In the genomic region with DNA sequence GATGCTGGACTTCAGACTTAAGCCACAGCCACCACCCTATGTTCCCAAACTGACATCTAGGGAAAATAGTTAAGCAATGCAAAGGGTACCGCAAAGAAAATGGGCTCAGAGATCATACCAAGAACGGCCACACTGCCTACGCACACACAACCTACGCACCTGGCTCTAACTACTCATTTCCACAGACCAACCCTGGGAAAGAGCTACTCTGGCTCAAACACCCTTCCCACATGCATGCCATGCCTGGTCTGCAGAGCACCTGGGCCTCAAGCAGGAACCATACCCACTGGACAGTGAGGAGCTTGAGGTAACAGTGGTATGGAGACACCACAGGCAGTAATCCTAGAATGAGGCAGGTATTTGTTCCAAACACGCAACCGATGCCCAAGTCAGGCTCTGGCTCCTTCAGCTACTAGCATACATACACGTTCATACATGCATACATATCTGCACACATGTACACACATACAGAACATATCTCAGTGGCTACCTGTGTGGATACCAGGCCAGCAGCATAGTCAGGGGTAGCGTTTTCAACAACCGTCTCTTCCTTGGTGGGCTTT, we compare ENCODE assay signal across 27 mouse cellular contexts. TPM values are rescaled to one million over a fixed set of nuclear protein-coding genes. Genes with fewer than 3 reads are reported as not detected.
A peak's percentile ranks its signal among the peaks of the same experiment; 100 is the strongest.
DNase-seq lines count a peak whose midpoint lies in the region; ATAC-seq and TF ChIP-seq lines count a peak whose summit lies in the region.
"Had no signal": no experiment of that assay in that cellular context is flagged by ENCODE, and none has a peak within 500 bp of the region (broad histone marks: within the 10 kb centered on the region; RNA-seq: fewer than 3 reads in every experiment).

No protein-coding gene starts in this region.

- no peak for TF ChIP-seq CTCF in MEL (IDR thresholded peaks at IDR 0.05 in 2 of 3, conservative IDR thresholded peaks at IDR 0.05 in 1 of 3; ENCODE audit: control insufficient read depth in 1 of 3, insufficient read depth in 1 of 3, low read depth in 2 of 3, low read length in 3 of 3, poor library complexity in 1 of 3, severe bottlenecking in 1 of 3)

- intact Hi-C loops in heart, postnatal 10 days (cut with DNase I) = no loop called here

- H3K4me2 ChIP-seq in forebrain, embryonic 11.5 days (ENCODE audit: low read depth, low read length, severe bottlenecking) = no peak overlapping the region
- no peak overlapping the region for H3K4me2 ChIP-seq in forebrain, embryonic 13.5 days
- H3K4me2 ChIP-seq in midbrain, embryonic 11.5 days = no peak overlapping the region
- H3K4me2 ChIP-seq in midbrain, embryonic 16.5 days (ENCODE audit: low read length) = no peak overlapping the region
- H3K4me2 ChIP-seq: embryonic facial prominence, embryonic 12.5 days; embryonic facial prominence, embryonic 15.5 days; forebrain, embryonic 12.5 days; heart, embryonic 11.5 days; heart, embryonic 15.5 days; hindbrain, embryonic 12.5 days had no signal

- H3K4me3 ChIP-seq in forebrain, embryonic 11.5 days (ENCODE audit: low read depth, low read length) = no peak overlapping the region
- H3K4me3 ChIP-seq in forebrain, embryonic 13.5 days = no peak overlapping the region
- no peak overlapping the region for H3K4me3 ChIP-seq in heart, embryonic 10.5 days
- H3K4me3 ChIP-seq in midbrain, embryonic 11.5 days (ENCODE audit: low read depth, low read length) = no peak overlapping the region
- H3K4me3 ChIP-seq in midbrain, embryonic 16.5 days (ENCODE audit: low read depth, low read length) = no peak overlapping the region
- no peak overlapping the region for H3K4me3 ChIP-seq in MEL (ENCODE audit: control insufficient read depth in 1 of 2, insufficient read depth in 1 of 2, low read depth in 2 of 2, low read length in 2 of 2)
- H3K4me3 ChIP-seq: embryonic facial prominence, embryonic 12.5 days; embryonic facial prominence, embryonic 15.5 days; forebrain, embryonic 12.5 days; heart, adult 2 months; heart, embryonic 15.5 days; hindbrain, embryonic 12.5 days had no signal

- no peak overlapping the region for H3K9ac ChIP-seq in forebrain, embryonic 11.5 days (ENCODE audit: low read length)
- H3K9ac ChIP-seq in forebrain, embryonic 13.5 days = no peak overlapping the region
- H3K9ac ChIP-seq in midbrain, embryonic 11.5 days (ENCODE audit: low read length) = no peak overlapping the region
- no peak overlapping the region for H3K9ac ChIP-seq in midbrain, embryonic 16.5 days (ENCODE audit: low read depth, low read length)
- H3K9ac ChIP-seq in MEL (ENCODE audit: control insufficient read depth, low read depth, low read length, poor library complexity, severe bottlenecking) = no peak overlapping the region
- H3K9ac ChIP-seq: embryonic facial prominence, embryonic 12.5 days; embryonic facial prominence, embryonic 15.5 days; forebrain, embryonic 12.5 days; heart, embryonic 15.5 days; hindbrain, embryonic 12.5 days had no signal

- H3K9me3 ChIP-seq in forebrain, embryonic 11.5 days (ENCODE audit: control insufficient read depth, low read length) = no peaks in the 10 kb centered on the region
- H3K9me3 ChIP-seq in forebrain, embryonic 13.5 days (replicated peaks) = no peaks in the 10 kb centered on the region
- H3K9me3 ChIP-seq in heart, embryonic 10.5 days = no peaks in the 10 kb centered on the region
- no peaks in the 10 kb centered on the region for H3K9me3 ChIP-seq in midbrain, embryonic 11.5 days (ENCODE audit: control insufficient read depth, low read length)
- H3K9me3 ChIP-seq in midbrain, embryonic 16.5 days (replicated peaks; ENCODE audit: control insufficient read depth, low read length, poor library complexity, severe bottlenecking) = no peaks in the 10 kb centered on the region
- no peaks in the 10 kb centered on the region for H3K9me3 ChIP-seq in MEL (replicated peaks; ENCODE audit: insufficient read depth, low read length)
- H3K9me3 ChIP-seq: embryonic facial prominence, embryonic 12.5 days; embryonic facial prominence, embryonic 15.5 days; forebrain, embryonic 12.5 days; heart, embryonic 15.5 days; hindbrain, embryonic 12.5 days had no signal

- H3K36me3 ChIP-seq in forebrain, embryonic 11.5 days (ENCODE audit: control insufficient read depth, insufficient read depth, low read length) = peaks cover 19% of the 10 kb centered on the region
- peaks cover 71% of the 10 kb centered on the region for H3K36me3 ChIP-seq in forebrain, embryonic 13.5 days (ENCODE audit: poor library complexity, severe bottlenecking)
- peaks cover 78% of the 10 kb centered on the region for H3K36me3 ChIP-seq in heart, embryonic 10.5 days
- peaks cover 36% of the 10 kb centered on the region for H3K36me3 ChIP-seq in midbrain, embryonic 11.5 days (ENCODE audit: control insufficient read depth, insufficient read depth, low read length)
- H3K36me3 ChIP-seq in midbrain, embryonic 16.5 days (ENCODE audit: control insufficient read depth, insufficient read depth, low read length) = peaks cover 43% of the 10 kb centered on the region
- peaks cover 0 to 37% of the 10 kb centered on the region in 2 experiments; a peak in 2 of 4 replicates for H3K36me3 ChIP-seq in MEL (ENCODE audit: control insufficient read depth in 1 of 2, insufficient read depth in 2 of 2, low read length in 2 of 2)

- H3K4me1 ChIP-seq in forebrain, embryonic 11.5 days (replicated peaks; ENCODE audit: control insufficient read depth, insufficient read depth, low read length) = no peaks in the 10 kb centered on the region
- no peaks in the 10 kb centered on the region for H3K4me1 ChIP-seq in forebrain, embryonic 13.5 days
- H3K4me1 ChIP-seq in heart, embryonic 10.5 days = no peaks in the 10 kb centered on the region
- H3K4me1 ChIP-seq in midbrain, embryonic 11.5 days (ENCODE audit: control insufficient read depth, insufficient read depth, low read length) = no peaks in the 10 kb centered on the region
- H3K4me1 ChIP-seq in midbrain, embryonic 16.5 days (ENCODE audit: control insufficient read depth, insufficient read depth, low read length) = no peaks in the 10 kb centered on the region
- H3K4me1 ChIP-seq in MEL (ENCODE audit: control insufficient read depth in 1 of 2, insufficient read depth in 2 of 2, low read length in 2 of 2) = no peaks in the 10 kb centered on the region
- H3K4me1 ChIP-seq: embryonic facial prominence, embryonic 12.5 days; embryonic facial prominence, embryonic 15.5 days; forebrain, embryonic 12.5 days; hindbrain, embryonic 12.5 days had no signal

- H3K27ac ChIP-seq in forebrain, embryonic 11.5 days (ENCODE audit: low read depth, low read length) = no peak overlapping the region
- no peak overlapping the region for H3K27ac ChIP-seq in forebrain, embryonic 13.5 days
- no peak overlapping the region for H3K27ac ChIP-seq in heart, embryonic 10.5 days
- H3K27ac ChIP-seq in midbrain, embryonic 11.5 days (ENCODE audit: low read depth, low read length) = no peak overlapping the region
- H3K27ac ChIP-seq in midbrain, embryonic 16.5 days (ENCODE audit: low read length) = no peak overlapping the region
- no peak overlapping the region for H3K27ac ChIP-seq in MEL (ENCODE audit: control insufficient read depth, low read depth, low read length)
- H3K27ac ChIP-seq: embryonic facial prominence, embryonic 12.5 days; embryonic facial prominence, embryonic 15.5 days; heart, adult 2 months; heart, embryonic 15.5 days; hindbrain, embryonic 12.5 days had no signal

- no peak; a peak in 1 of 4 replicates for TF ChIP-seq POLR2A in MEL (IDR thresholded peaks at IDR 0.05; ENCODE audit: control insufficient read depth in 1 of 2, insufficient read depth in 1 of 2, low read depth in 1 of 2, low read length in 2 of 2, poor library complexity in 1 of 2)

- TF ChIP-seq RAD21 in MEL (IDR thresholded peaks at IDR 0.05; ENCODE audit: low read depth, low read length) = no peak

- H3K27me3 ChIP-seq in forebrain, embryonic 11.5 days (ENCODE audit: control insufficient read depth, insufficient read depth, low read length) = no peaks in the 10 kb centered on the region
- H3K27me3 ChIP-seq in forebrain, embryonic 13.5 days = no peaks in the 10 kb centered on the region
- H3K27me3 ChIP-seq in heart, embryonic 10.5 days (ENCODE audit: insufficient read depth, poor library complexity, severe bottlenecking) = no peaks in the 10 kb centered on the region
- no peaks in the 10 kb centered on the region for H3K27me3 ChIP-seq in midbrain, embryonic 11.5 days (ENCODE audit: control insufficient read depth, insufficient read depth, low read length)
- H3K27me3 ChIP-seq in midbrain, embryonic 16.5 days (ENCODE audit: control insufficient read depth, insufficient read depth, low read depth, low read length) = no peaks in the 10 kb centered on the region
- no peaks in the 10 kb centered on the region for H3K27me3 ChIP-seq in MEL (ENCODE audit: control insufficient read depth in 1 of 2, insufficient read depth in 2 of 2, low read length in 2 of 2)
- H3K27me3 ChIP-seq: embryonic facial prominence, embryonic 12.5 days; embryonic facial prominence, embryonic 15.5 days; forebrain, embryonic 12.5 days; heart, embryonic 15.5 days; hindbrain, embryonic 12.5 days; Patski had no signal

- peak; percentile 35 for DNase-seq in forebrain, embryonic 11.5 days (ENCODE audit: low spot score)
- peak; percentile 71 for DNase-seq in heart, embryonic 10.5 days (ENCODE audit: low spot score)
- DNase-seq in heart, postnatal 10 days = no peak
- peak; percentile 62 for DNase-seq in midbrain, embryonic 11.5 days (ENCODE audit: low spot score, missing footprints)
- DNase-seq in MEL (ENCODE audit: low read depth, low spot score) = no peak
- DNase-seq in left cerebral cortex, adult 18-20 months (ENCODE audit: low spot score in 2 of 2) = no peak
- DNase-seq: adrenal gland, postnatal 10 days; adrenal gland, postnatal 36 days; cerebellum, adult 18-20 months; cerebellum, adult 9-11 months; cerebellum, postnatal 25 days; gastrocnemius, postnatal 25 days; heart, adult 2 months; heart, postnatal 14 days; heart, postnatal 4 days had no signal

- TF ChIP-seq EP300 in MEL (IDR thresholded peaks at IDR 0.05; ENCODE audit: low read depth in 1 of 2, low read length in 2 of 2) = no peak

- no peaks in the 10 kb centered on the region for H3K79me2 ChIP-seq in MEL (ENCODE audit: control insufficient read depth, insufficient read depth, low read length, poor library complexity)

- 93% methylated on average over 9 of the region's 9 CpGs for WGBS in forebrain, embryonic 11.5 days
- WGBS in forebrain, embryonic 13.5 days = 98% methylated on average over 9 of the region's 9 CpGs
- 92% methylated on average over 9 of the region's 9 CpGs for WGBS in heart, embryonic 10.5 days
- 96% methylated on average over 9 of the region's 9 CpGs for WGBS in midbrain, embryonic 11.5 days
- WGBS in midbrain, embryonic 16.5 days = 96% methylated on average over 9 of the region's 9 CpGs

- no peak for ATAC-seq in forebrain, embryonic 11.5 days (replicated peaks; ENCODE audit: low FRiP score)
- ATAC-seq in forebrain, embryonic 13.5 days = no peak
- no peak for ATAC-seq in midbrain, embryonic 11.5 days (ENCODE audit: low FRiP score)
- no peak for ATAC-seq in midbrain, embryonic 16.5 days
- ATAC-seq: forebrain, embryonic 16.5 days; hindbrain, embryonic 16.5 days; intestine, postnatal 0 days; Patski had no signal

RNA-seq across cellular contexts. Expression of gene Nelfa, which starts 35.4 kb away (rescaled TPM):
- polyA plus RNA-seq in forebrain, embryonic 11.5 days (2014; fragmentation: Nextera tagmentation; extraction: Ambion mirVana) = 86.3 and 88.3 TPM in 2 replicates
- polyA plus RNA-seq in forebrain, embryonic 13.5 days (2015; fragmentation: Nextera tagmentation; extraction: Ambion mirVana) = 50.9 and 55.6 TPM in 2 replicates
- 46.0 and 62.2 TPM in 2 replicates for polyA plus RNA-seq in heart, embryonic 10.5 days (2016; fragmentation: Nextera tagmentation; extraction: Ambion mirVana)
- total RNA-seq in heart, postnatal 10 days (2021) = 10 to 100 TPM; 12.6 to 15.3 TPM
- polyA plus RNA-seq in midbrain, embryonic 11.5 days (2014; fragmentation: Nextera tagmentation; extraction: Ambion mirVana) = 57.3 and 63.9 TPM in 2 replicates
- polyA plus RNA-seq in midbrain, embryonic 16.5 days (2015; fragmentation: Nextera tagmentation; extraction: Ambion mirVana) = 38.9 and 40.4 TPM in 2 replicates
- 58.7 and 60.5 TPM in 2 replicates for total RNA-seq in MEL (2012; rRNA removed)
- polyA plus RNA-seq in MEL (2012; ENCODE audit: insufficient read depth in 1 of 2, insufficient read length in 2 of 2, low read depth in 1 of 2, low replicate concordance in 2 of 2, missing spikeins in 1 of 2) = 100 to 1,000 TPM; 117 to 207 TPM
- 10 to 100 TPM; 20.9 to 23.0 TPM for total RNA-seq in left cerebral cortex, adult 18-20 months (2021)

Comparison
In these comparisons a context has a peak if more than half of its experiments do, and no peak if none do; other contexts are left out.
1. DNase-seq: peak in forebrain, embryonic 11.5 days (single experiment), heart, embryonic 10.5 days (single experiment) and midbrain, embryonic 11.5 days (single experiment); none in heart, postnatal 10 days (0 of 2), MEL (single experiment) and left cerebral cortex, adult 18-20 months (0 of 2).